Mouse (Mus musculus) intestine, postnatal 0 days (tissue): Measurements from ENCODE around the gene Shld2. TPM values are rescaled to one million over a fixed set of nuclear protein-coding genes. Genes with fewer than 3 reads are reported as not detected.

ENCODE experiments used
- ATAC-seq: fragments of 200-750 bp; cut with Nextera tagmentation; 2 replicates; pipeline ENCODE4 v1.8.0; 2017; ENCODE audit warnings: mild to moderate bottlenecking, moderate TSS enrichment, moderate library complexity
- H3K27ac ChIP-seq: fragments of 300-500 bp; sonication (generic); 2 replicates; pipeline ENCODE4 v1.5.1; 2014; ENCODE audit warnings: mild to moderate bottlenecking, low read depth, low read length, moderate library complexity
- H3K27me3 ChIP-seq: fragments of 300-500 bp; sonication (generic); replicated peaks from 2 replicates; pipeline ENCODE4 v1.6.1; 2014; ENCODE audit warnings: low read length, mixed read lengths; ENCODE audit not compliant: control insufficient read depth, insufficient read depth
- H3K36me3 ChIP-seq: fragments of 300-500 bp; sonication (generic); 2 replicates; pipeline ENCODE4 v1.6.1; 2014; ENCODE audit warnings: mild to moderate bottlenecking, moderate library complexity; ENCODE audit not compliant: control insufficient read depth, insufficient read depth
- H3K4me1 ChIP-seq: fragments of 300-500 bp; sonication (generic); replicated peaks from 2 replicates; pipeline ENCODE4 v1.6.1; 2014; ENCODE audit warnings: antibody characterized with exemption, low read length, mixed read lengths; ENCODE audit not compliant: control insufficient read depth, insufficient read depth
- H3K4me2 ChIP-seq: fragments of 300-500 bp; sonication (generic); replicated peaks from 2 replicates; pipeline ENCODE4 v1.6.1; 2014; ENCODE audit warnings: low read depth, mild to moderate bottlenecking, moderate library complexity
- H3K4me3 ChIP-seq: fragments of 300-500 bp; sonication (generic); 2 replicates; pipeline ENCODE4 v1.5.1; 2014; ENCODE audit warnings: low read depth, low read length
- H3K9ac ChIP-seq: fragments of 300-500 bp; sonication (generic); 2 replicates; pipeline ENCODE4 v1.6.1; 2014; ENCODE audit warnings: mild to moderate bottlenecking, low read depth, low read length
- H3K9me3 ChIP-seq: fragments of 300-500 bp; sonication (generic); 2 replicates; pipeline ENCODE4 v1.6.1; 2016; ENCODE audit warnings: mixed run types; ENCODE audit not compliant: control insufficient read depth
- CTCF ChIP-seq: sonication (generic); IDR thresholded peaks from 2 replicates; pipeline ENCODE4 v1.5.1; 2016; ENCODE audit warnings: low read depth, mild to moderate bottlenecking, control low read depth, antibody characterized with exemption, moderate library complexity
- WGBS: fragments of 180-500 bp; shearing (Covaris S2); extraction: QIAGEN DNeasy Blood & Tissue Kit; methylation state at CpG from one replicate; pipeline ENCODE4 v1.1.7; 2014; 5-methylcytosine and 5-hydroxymethylcytosine counted together
- polyA plus RNA-seq: library from polyadenylated mRNA; unstranded; fragments of >200 nt; fragmentation: Nextera tagmentation; extraction: Ambion mirVana; gene quantifications from 2 replicates; pipeline ENCODE4 v1.2.1, GENCODE M21; 2015

Gene Shld2
- polyA plus RNA-seq, 1 experiment from 2014 or later, result 3.1 TPM

GRCm38 (mm10) chr14:34195466-34195865 lies 114.8 kb downstream of the Shld2 start:
- Histone ChIP-seq H3K4me1 (no peaks in the 10 kb centered on the region), H3K4me2 (no peak overlapping the region), H3K4me3 (no peak overlapping the region), H3K36me3 (no peaks in the 10 kb centered on the region), H3K9ac (no peak overlapping the region), H3K9me3 (no peaks in the 10 kb centered on the region), H3K27ac (no peak overlapping the region), H3K27me3 (peaks cover 5% of the 10 kb centered on the region; the same call in 1 of the 2 replicates)
- WGBS, result 89% methylated on average over 15 of the region's 15 CpGs
- ATAC-seq, result no peak
- no peak for TF ChIP-seq CTCF

- Histone ChIP-seq H3K9ac (no peak overlapping the region), H3K4me2 (no peak overlapping the region), H3K4me1 (no peaks in the 10 kb centered on the region), H3K4me3 (no peak overlapping the region), H3K9me3 (no peaks in the 10 kb centered on the region), H3K36me3 (no peaks in the 10 kb centered on the region), H3K27ac (no peak overlapping the region), H3K27me3 (no peaks in the 10 kb centered on the region)
- no peak for ATAC-seq
- WGBS, result 82% methylated on average over 4 of the region's 4 CpGs
- no peak for TF ChIP-seq CTCF
These were observed 116.4 kb downstream of the Shld2 start for GRCm38 (mm10) chr14:34193879-34194278.

GRCm38 (mm10) chr14:34190361-34190760 lies 119.9 kb downstream of the Shld2 start:
- 71% methylated on average over 7 of the region's 7 CpGs for WGBS
- Histone ChIP-seq H3K27me3 (no peaks in the 10 kb centered on the region), H3K4me3 (no peak overlapping the region), H3K27ac (no peak overlapping the region), H3K9me3 (no peaks in the 10 kb centered on the region), H3K4me1 (no peaks in the 10 kb centered on the region), H3K36me3 (no peaks in the 10 kb centered on the region), H3K4me2 (no peak overlapping the region), H3K9ac (no peak overlapping the region)
- no peak for TF ChIP-seq CTCF
- ATAC-seq, result no peak

GRCm38 (mm10) chr14:34188629-34189028 lies 121.7 kb downstream of the Shld2 start:
- H3K9me3 ChIP-seq, result no peaks in the 10 kb centered on the region
- no peaks in the 10 kb centered on the region for H3K4me1 ChIP-seq
- H3K27me3 ChIP-seq, result no peaks in the 10 kb centered on the region
- no peak overlapping the region for H3K27ac ChIP-seq
- no peak overlapping the region for H3K4me2 ChIP-seq
- TF ChIP-seq CTCF, result peak; percentile 82
- ATAC-seq, result no peak
- no peak overlapping the region for H3K4me3 ChIP-seq
- no peaks in the 10 kb centered on the region for H3K36me3 ChIP-seq
- H3K9ac ChIP-seq, result no peak overlapping the region
- 71% methylated on average over 5 of the region's 5 CpGs for WGBS

Other genes starting within 250 kb of the Shld2 start
- gene Anxa8, start 224.5 kb downstream of the Shld2 start, polyA plus RNA-seq, result 12.1 and 16.9 TPM in 2 replicates
- gene A630023A22Rik, start 207.7 kb downstream of the Shld2 start, polyA plus RNA-seq, result 0.35 and 1.3 TPM in 2 replicates
- gene Npy4r, start 158.0 kb downstream of the Shld2 start, polyA plus RNA-seq, result 0.26 and 0.46 TPM in 2 replicates
- gene Gprin2, start 108.8 kb downstream of the Shld2 start, polyA plus RNA-seq, result 0.13 and 0.17 TPM in 2 replicates
- 1.0 and 1.2 TPM in 2 replicates for gene Syt15, start 90.9 kb downstream of the Shld2 start, polyA plus RNA-seq
- 40.8 TPM in 2 replicates for gene Glud1, start 234 bp upstream of the Shld2 start, polyA plus RNA-seq
- gene Fam25c, start 44.9 kb upstream of the Shld2 start, polyA plus RNA-seq, result not detected in 2 replicates
- 28.9 and 29.3 TPM in 2 replicates for gene Sncg, start 64.3 kb upstream of the Shld2 start, polyA plus RNA-seq
- gene Mmrn2, start 65.0 kb upstream of the Shld2 start, polyA plus RNA-seq, result 5.6 and 5.7 TPM in 2 replicates
- 18.8 and 19.3 TPM in 2 replicates for gene Bmpr1a, start 192.8 kb upstream of the Shld2 start, polyA plus RNA-seq
- not detected in 2 replicates for gene 9230112D13Rik, start 212.3 kb upstream of the Shld2 start, polyA plus RNA-seq